Mouse (Mus musculus) neural tube, embryonic 12.5 days (tissue): ENCODE measurements around the gene Gadd45b. TPM values are rescaled to one million over a fixed set of nuclear protein-coding genes. Genes with fewer than 3 reads are reported as not detected.

Experiments used
- ATAC-seq: fragments of 200-750 bp; cut with Nextera tagmentation; 2 replicates; pipeline ENCODE4 v1.8.0; 2017; ENCODE audit warnings: low read depth, mild to moderate bottlenecking, moderate TSS enrichment, moderate library complexity; ENCODE audit not compliant: low FRiP score
- H3K27ac ChIP-seq: fragments of 300-500 bp; sonication (generic); 2 replicates; pipeline ENCODE4 v1.5.1; 2016
- H3K27me3 ChIP-seq: fragments of 300-500 bp; sonication (generic); replicated peaks from 2 replicates; pipeline ENCODE4 v1.6.1; 2016; ENCODE audit warnings: mild to moderate bottlenecking
- H3K36me3 ChIP-seq: fragments of 300-500 bp; sonication (generic); 2 replicates; pipeline ENCODE4 v1.6.1; 2016; ENCODE audit warnings: mild to moderate bottlenecking
- H3K4me1 ChIP-seq: fragments of 300-500 bp; sonication (generic); 2 replicates; pipeline ENCODE4 v1.6.1; 2016
- H3K4me2 ChIP-seq: fragments of 300-500 bp; sonication (generic); replicated peaks from 2 replicates; pipeline ENCODE4 v1.6.1; 2016; ENCODE audit warnings: mild to moderate bottlenecking
- H3K4me3 ChIP-seq: fragments of 300-500 bp; sonication (generic); 2 replicates; pipeline ENCODE4 v1.5.1; 2016
- H3K9ac ChIP-seq: fragments of 300-500 bp; sonication (generic); 2 replicates; pipeline ENCODE4 v1.6.1; 2016; ENCODE audit warnings: mild to moderate bottlenecking
- H3K9me3 ChIP-seq: fragments of 300-500 bp; sonication (generic); 2 replicates; pipeline ENCODE4 v1.6.1; 2016; ENCODE audit warnings: mild to moderate bottlenecking
- WGBS: fragments of 180-500 bp; shearing (Covaris S2); methylation state at CpG from one replicate; pipeline ENCODE4 v1.1.7; 2016; 5-methylcytosine and 5-hydroxymethylcytosine counted together
- polyA plus RNA-seq: library from polyadenylated mRNA; unstranded; fragments of >200 nt; fragmentation: Nextera tagmentation; extraction: Ambion mirVana; gene quantifications from 2 replicates; pipeline ENCODE4 v1.2.1, GENCODE M21; 2016

Gene Gadd45b
- polyA plus RNA-seq, 1 experiment from 2014 or later = 8.0 TPM

DNA sequence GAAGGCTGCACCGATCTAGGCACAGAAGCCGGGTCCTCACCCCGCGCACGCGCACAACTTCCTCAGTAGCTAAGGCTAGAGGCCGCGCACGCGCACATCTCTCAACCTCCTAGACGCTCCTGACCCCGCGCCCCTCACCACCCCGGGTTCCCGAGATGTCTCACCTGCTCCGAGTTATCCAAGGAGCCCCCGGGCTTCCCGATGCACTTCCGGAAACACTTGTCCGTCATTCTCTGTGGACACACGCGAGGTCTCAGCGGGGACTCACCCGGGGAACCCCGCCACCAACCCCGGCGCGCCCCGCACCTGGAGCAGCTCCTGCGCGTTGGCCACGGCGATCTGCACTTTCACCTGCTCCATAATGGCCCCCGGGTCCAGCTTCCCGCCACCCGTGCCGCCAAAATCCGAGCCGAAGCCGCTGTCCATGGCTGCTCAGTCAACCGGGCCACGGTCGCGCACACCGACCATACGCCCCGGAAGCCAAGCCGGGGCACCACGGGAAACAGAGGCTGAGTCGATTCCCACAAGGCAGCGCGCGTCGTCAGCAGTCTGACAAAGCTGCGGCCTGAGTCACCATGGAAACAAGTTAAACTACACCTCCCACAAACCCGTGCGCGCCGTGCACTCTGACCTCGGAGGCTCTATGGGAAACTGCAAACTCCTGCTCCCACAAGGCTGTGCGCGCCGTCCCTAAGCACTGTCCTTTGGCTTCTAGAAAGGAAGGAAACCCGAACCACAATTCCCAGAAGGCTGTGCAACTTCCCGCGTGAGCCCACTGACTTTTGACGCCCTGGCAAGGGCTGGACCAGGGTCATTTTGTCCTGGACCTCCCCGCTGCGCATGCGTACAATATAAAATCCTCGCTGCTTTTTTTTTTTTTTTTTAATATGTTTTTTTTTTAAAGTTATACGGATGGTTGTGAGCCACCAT, 29.3 kb upstream of the Gadd45b start, which contains the start of gene Timm13:
Timm13 (minus strand) TSS at position 652 of the 930 bp plus-strand sequence.
- Histone ChIP-seq H3K27ac (peak within 1 kb of the TSS; percentile 39; the same call in 1 of the 2 replicates), H3K36me3 (peaks cover 53% of the 10 kb centered on the region), H3K9me3 (no peaks in the 10 kb centered on the region), H3K4me1 (peaks cover 19% of the 10 kb centered on the region), H3K9ac (peak within 1 kb of the TSS; percentile 76), H3K27me3 (peaks cover 7% of the 10 kb centered on the region; the same call in 1 of the 2 replicates), H3K4me2 (peak within 1 kb of the TSS; percentile 95), H3K4me3 (peak within 1 kb of the TSS; percentile 82)
- peak; percentile 92 for ATAC-seq
- WGBS = under 1% methylated on average over 72 of the region's 72 CpGs

GRCm38 (mm10) chr10:80901409-80902272, 28.2 kb upstream of the Gadd45b start:
- Histone ChIP-seq H3K36me3 (peaks cover 63% of the 10 kb centered on the region), H3K4me3 (no peak overlapping the region), H3K4me2 (peak overlapping the region; percentile 42), H3K4me1 (peaks cover 19% of the 10 kb centered on the region), H3K27me3 (peaks cover 7% of the 10 kb centered on the region; the same call in 1 of the 2 replicates), H3K9ac (0 out of 2 replicates have a peak overlapping the region, but pooled peaks have one; percentile 29), H3K9me3 (no peaks in the 10 kb centered on the region), H3K27ac (no peak overlapping the region)
- 90% methylated on average over 19 of the region's 19 CpGs for WGBS
- no peak for ATAC-seq

DNA sequence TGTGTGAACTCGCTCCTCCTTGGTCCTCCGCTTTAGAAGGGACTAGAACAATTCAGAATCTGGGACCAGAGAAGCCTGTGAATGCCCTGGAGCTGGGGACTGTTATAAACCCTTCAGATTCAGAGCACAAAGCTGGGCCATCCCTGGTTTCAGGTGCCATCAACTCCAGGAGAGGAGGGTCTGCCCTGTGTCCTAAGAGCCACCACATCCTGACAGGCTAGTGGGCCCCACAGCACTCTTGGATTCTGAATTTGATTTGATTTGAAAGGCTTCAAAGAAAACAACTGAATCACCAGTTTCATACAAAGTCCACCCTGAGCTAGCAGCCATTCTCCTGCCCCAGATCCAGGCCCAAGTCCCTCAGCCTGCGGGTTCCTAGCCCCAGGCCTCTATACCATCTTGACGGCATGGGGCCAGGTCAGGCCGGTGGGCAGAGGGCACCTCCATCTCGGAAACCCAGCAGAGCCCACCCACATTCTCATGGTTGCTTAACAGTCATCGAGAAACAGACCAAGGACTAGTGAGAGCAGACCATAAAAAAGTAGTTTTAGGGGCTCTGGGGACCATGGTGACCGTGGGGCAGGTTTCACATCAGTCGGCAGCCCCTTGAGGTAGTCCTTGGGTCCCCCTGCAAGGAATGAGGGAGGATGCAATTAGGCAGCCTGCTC, 27.5 kb upstream of the Gadd45b start:
- Histone ChIP-seq H3K27ac (no peak overlapping the region), H3K4me3 (no peak overlapping the region), H3K27me3 (peaks cover 7% of the 10 kb centered on the region; the same call in 1 of the 2 replicates), H3K4me2 (no peak overlapping the region), H3K36me3 (peaks cover 68% of the 10 kb centered on the region), H3K9ac (no peak overlapping the region), H3K4me1 (peaks cover 19% of the 10 kb centered on the region), H3K9me3 (no peaks in the 10 kb centered on the region)
- WGBS = 92% methylated on average over 9 of the region's 9 CpGs
- no peak for ATAC-seq

GRCm38 (mm10) chr10:80903282-80903681, 26.6 kb upstream of the Gadd45b start:
- no peak overlapping the region for H3K27ac ChIP-seq
- no peak overlapping the region for H3K4me3 ChIP-seq
- H3K9me3 ChIP-seq = no peaks in the 10 kb centered on the region
- WGBS = 87% methylated on average over 10 of the region's 10 CpGs
- peaks cover 15% of the 10 kb centered on the region for H3K4me1 ChIP-seq
- peaks cover 76% of the 10 kb centered on the region for H3K36me3 ChIP-seq
- H3K9ac ChIP-seq = no peak overlapping the region
- H3K4me2 ChIP-seq = no peak overlapping the region
- no peak for ATAC-seq
- H3K27me3 ChIP-seq = no peaks in the 10 kb centered on the region

- Histone ChIP-seq H3K9ac (no peak overlapping the region), H3K27ac (no peak overlapping the region), H3K36me3 (peaks cover 77% of the 10 kb centered on the region), H3K4me2 (no peak overlapping the region), H3K4me1 (peaks cover 12% of the 10 kb centered on the region), H3K4me3 (no peak overlapping the region), H3K27me3 (no peaks in the 10 kb centered on the region), H3K9me3 (no peaks in the 10 kb centered on the region)
- no peak for ATAC-seq
- WGBS = 89% methylated on average over 28 of the region's 28 CpGs
Observed at GRCm38 (mm10) chr10:80904004-80904693, 25.7 kb upstream of the Gadd45b start.

GRCm38 (mm10) chr10:80904709-80905108, 25.2 kb upstream of the Gadd45b start:
- H3K4me1 ChIP-seq = peaks cover 6% of the 10 kb centered on the region
- H3K4me2 ChIP-seq = no peak overlapping the region
- 96% methylated on average over 11 of the region's 11 CpGs for WGBS
- H3K27me3 ChIP-seq = no peaks in the 10 kb centered on the region
- no peak overlapping the region for H3K9ac ChIP-seq
- no peak overlapping the region for H3K27ac ChIP-seq
- H3K4me3 ChIP-seq = no peak overlapping the region
- H3K9me3 ChIP-seq = no peaks in the 10 kb centered on the region
- peaks cover 79% of the 10 kb centered on the region for H3K36me3 ChIP-seq
- ATAC-seq = no peak

- H3K4me3 ChIP-seq = no peak overlapping the region
- H3K4me2 ChIP-seq = no peak overlapping the region
Observed at GRCm38 (mm10) chr10:80909375-80910162, 20.3 kb upstream of the Gadd45b start.

GRCm38 (mm10) chr10:80911354-80911753, 18.5 kb upstream of the Gadd45b start:
- Histone ChIP-seq H3K4me1 (peaks cover 1% of the 10 kb centered on the region), H3K4me3 (no peak overlapping the region), H3K27me3 (no peaks in the 10 kb centered on the region), H3K36me3 (peaks cover 79% of the 10 kb centered on the region), H3K9me3 (no peaks in the 10 kb centered on the region), H3K9ac (no peak overlapping the region), H3K4me2 (no peak overlapping the region), H3K27ac (no peak overlapping the region)
- no peak for ATAC-seq
- WGBS = 96% methylated on average over 4 of the region's 4 CpGs

More at GRCm38 (mm10) chr10:80909375-80910162, 20.3 kb upstream of the Gadd45b start:
- ATAC-seq = no peak
- Histone ChIP-seq H3K9me3 (no peaks in the 10 kb centered on the region), H3K27ac (no peak overlapping the region), H3K27me3 (no peaks in the 10 kb centered on the region), H3K4me1 (no peaks in the 10 kb centered on the region; the same call in 1 of the 2 replicates), H3K9ac (no peak overlapping the region), H3K36me3 (peaks cover 87% of the 10 kb centered on the region)
- WGBS = 92% methylated on average over 22 of the region's 22 CpGs

GRCm38 (mm10) chr10:80911891-80912290, 18.0 kb upstream of the Gadd45b start:
- Histone ChIP-seq H3K4me2 (no peak overlapping the region), H3K27ac (no peak overlapping the region), H3K36me3 (peaks cover 77% of the 10 kb centered on the region), H3K9me3 (no peaks in the 10 kb centered on the region), H3K9ac (no peak overlapping the region), H3K4me3 (no peak overlapping the region), H3K27me3 (no peaks in the 10 kb centered on the region), H3K4me1 (peaks cover 7% of the 10 kb centered on the region)
- no peak for ATAC-seq

DNA sequence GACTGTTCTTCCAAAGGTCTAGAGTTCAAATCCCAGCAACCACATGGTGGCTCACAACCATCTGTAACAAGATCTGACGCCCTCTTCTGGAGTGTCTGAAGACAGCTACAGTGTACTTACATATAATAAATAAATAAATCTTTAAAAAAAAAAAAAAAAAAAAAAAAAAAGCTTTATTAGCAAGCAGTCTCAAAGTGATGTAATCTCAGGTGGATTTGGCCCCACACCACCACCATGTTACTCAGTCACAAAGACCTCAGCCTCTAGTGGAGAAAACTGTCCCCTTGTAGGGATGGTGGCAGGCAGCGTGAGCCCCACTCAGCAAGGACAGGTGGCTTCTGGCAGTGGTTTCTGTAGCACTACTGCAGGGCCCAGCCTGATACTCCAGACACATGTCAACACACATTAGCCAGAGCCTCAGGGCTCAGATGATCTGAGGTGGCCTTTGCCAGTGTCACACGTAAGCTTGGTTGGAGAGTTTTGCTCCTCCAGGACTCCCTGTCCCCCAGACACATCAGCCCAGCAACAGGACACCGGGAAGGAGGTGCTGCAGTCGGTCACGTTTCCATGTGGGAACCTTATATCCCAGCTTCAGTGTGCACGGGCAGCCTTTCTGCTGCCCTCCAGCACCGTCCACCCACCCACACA, 16.4 kb upstream of the Gadd45b start:
- Histone ChIP-seq H3K4me3 (no peak overlapping the region), H3K4me2 (no peak overlapping the region), H3K27ac (no peak overlapping the region), H3K27me3 (no peaks in the 10 kb centered on the region), H3K4me1 (peaks cover 16% of the 10 kb centered on the region), H3K9ac (no peak overlapping the region), H3K9me3 (no peaks in the 10 kb centered on the region), H3K36me3 (peaks cover 61% of the 10 kb centered on the region)
- 89% methylated on average over 7 of the region's 8 CpGs for whole genome bisulfite sequencing
- no peak for ATAC-seq
